Mouse (Mus musculus): ENCODE measurements around the gene Zc2hc1c.

Zc2hc1c gene

GRCm38 (mm10) chr12:85288486-85289156, at the start of gene Zc2hc1c:
Gene Zc2hc1c (plus strand): TSS chr12:85288591.
- DNase-seq (ENCODE audit: extremely low read depth, low read depth, low spot score), result no peak

GRCm38 (mm10) chr12:85252083-85252482, 36.3 kb upstream of the Zc2hc1c start:
- DNase-seq (ENCODE audit: extremely low read depth, low read depth, low spot score), result no peak

- DNase-seq (ENCODE audit: extremely low read depth, low read depth, low spot score), result no peak
These were observed 32.2 kb upstream of the Zc2hc1c start for GRCm38 (mm10) chr12:85256074-85256751.

GRCm38 (mm10) chr12:85257008-85257639, 31.3 kb upstream of the Zc2hc1c start:
- DNase-seq (ENCODE audit: extremely low read depth, low read depth, low spot score), result no peak

GRCm38 (mm10) chr12:85262489-85262888, 25.9 kb upstream of the Zc2hc1c start:
- DNase-seq (ENCODE audit: extremely low read depth, low read depth, low spot score), result no peak

GRCm38 (mm10) chr12:85263190-85263589, 25.2 kb upstream of the Zc2hc1c start:
- no peak for DNase-seq (ENCODE audit: extremely low read depth, low read depth, low spot score)

GRCm38 (mm10) chr12:85264531-85264930, 23.9 kb upstream of the Zc2hc1c start:
- DNase-seq (ENCODE audit: extremely low read depth, low read depth, low spot score), result no peak

- no peak for DNase-seq (ENCODE audit: extremely low read depth, low read depth, low spot score)
These were observed 23.5 kb upstream of the Zc2hc1c start for GRCm38 (mm10) chr12:85264940-85265339.

GRCm38 (mm10) chr12:85266248-85266647, 22.1 kb upstream of the Zc2hc1c start:
- no peak for DNase-seq (ENCODE audit: extremely low read depth, low read depth, low spot score)

- DNase-seq (ENCODE audit: extremely low read depth, low read depth, low spot score), result no peak
These were observed 18.6 kb upstream of the Zc2hc1c start for GRCm38 (mm10) chr12:85269821-85270220.

- DNase-seq (ENCODE audit: extremely low read depth, low read depth, low spot score), result no peak
These were observed 18.1 kb upstream of the Zc2hc1c start, which contains the start of gene Mlh3 for GRCm38 (mm10) chr12:85270319-85270718. Gene Mlh3 (minus strand): TSS chr12:85270599.

GRCm38 (mm10) chr12:85271132-85271842, 17.1 kb upstream of the Zc2hc1c start:
- DNase-seq (ENCODE audit: extremely low read depth, low read depth, low spot score), result no peak

GRCm38 (mm10) chr12:85271843-85272206, 16.6 kb upstream of the Zc2hc1c start:
- no peak for DNase-seq (ENCODE audit: extremely low read depth, low read depth, low spot score)

- no peak for DNase-seq (ENCODE audit: extremely low read depth, low read depth, low spot score)
These were observed 14.9 kb upstream of the Zc2hc1c start for GRCm38 (mm10) chr12:85273508-85273907.

- no peak for DNase-seq (ENCODE audit: extremely low read depth, low read depth, low spot score)
These were observed 12.1 kb upstream of the Zc2hc1c start for GRCm38 (mm10) chr12:85276273-85276672.

- DNase-seq (ENCODE audit: extremely low read depth, low read depth, low spot score), result no peak
These were observed 9.5 kb upstream of the Zc2hc1c start for GRCm38 (mm10) chr12:85278919-85279318.

- no peak for DNase-seq (ENCODE audit: extremely low read depth, low read depth, low spot score)
These were observed 8.9 kb upstream of the Zc2hc1c start for GRCm38 (mm10) chr12:85279396-85280080.

- no peak for DNase-seq (ENCODE audit: extremely low read depth, low read depth, low spot score)
These were observed 8.1 kb upstream of the Zc2hc1c start for GRCm38 (mm10) chr12:85280105-85280844.

GRCm38 (mm10) chr12:85280845-85281651, 7.3 kb upstream of the Zc2hc1c start:
- no peak for DNase-seq (ENCODE audit: extremely low read depth, low read depth, low spot score)
